Mouse (Mus musculus) small intestine, adult 2 months (tissue): Measurements from ENCODE around the gene Gm28048.

Experiments
- CTCF ChIP-seq: fragments of 200-500 bp; IDR thresholded peaks from 2 replicates; pipeline ENCODE4 v1.5.1; 2012; ENCODE audit warnings: low read depth, mild to moderate bottlenecking, control low read depth, inconsistent platforms, low read length, moderate library complexity, mixed read lengths; ENCODE audit not compliant: insufficient replicate concordance, insufficient read length; ENCODE audit errors: extremely low read depth
- POLR2A ChIP-seq: fragments of 200-500 bp; IDR thresholded peaks from 2 replicates; pipeline ENCODE4 v1.6.1; 2012; ENCODE audit warnings: low read depth, mild to moderate bottlenecking, control low read depth, inconsistent platforms, low read length, moderate library complexity

DNA sequence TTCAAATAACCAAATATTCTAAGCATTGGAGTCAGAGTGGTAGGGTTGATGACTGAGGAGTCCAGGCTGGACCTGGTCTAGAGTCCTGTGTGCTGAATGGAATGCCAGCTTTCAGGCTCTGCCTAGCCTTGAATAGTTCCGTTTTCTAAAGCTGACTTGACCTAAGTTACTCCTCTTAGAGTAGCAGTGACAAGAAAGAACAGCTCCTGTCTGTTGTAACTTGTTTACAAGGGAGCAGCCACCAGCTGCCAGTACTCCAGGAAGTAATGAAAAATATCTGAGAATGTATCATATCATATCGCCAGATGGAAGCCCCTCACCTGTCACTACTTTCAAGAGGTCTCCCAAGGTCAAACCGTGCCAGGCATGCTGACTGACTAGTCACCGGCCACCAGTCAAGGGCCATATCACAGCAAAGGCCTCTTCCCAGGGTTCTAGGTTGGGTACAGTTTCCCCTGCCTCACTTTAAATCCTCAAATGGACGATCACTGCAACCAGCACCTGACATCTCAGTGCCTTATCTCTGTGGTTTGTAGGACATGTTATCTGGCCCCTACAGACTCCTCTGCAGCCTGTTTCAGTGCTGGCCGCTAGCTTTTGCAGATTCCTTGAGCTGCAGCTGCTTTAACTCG lies 172.3 kb downstream of the Gm28048 start:
- TF ChIP-seq POLR2A (no peak), CTCF (no peak)
